9 mouse cellular contexts compared by ENCODE assay signal in the genomic region with DNA sequence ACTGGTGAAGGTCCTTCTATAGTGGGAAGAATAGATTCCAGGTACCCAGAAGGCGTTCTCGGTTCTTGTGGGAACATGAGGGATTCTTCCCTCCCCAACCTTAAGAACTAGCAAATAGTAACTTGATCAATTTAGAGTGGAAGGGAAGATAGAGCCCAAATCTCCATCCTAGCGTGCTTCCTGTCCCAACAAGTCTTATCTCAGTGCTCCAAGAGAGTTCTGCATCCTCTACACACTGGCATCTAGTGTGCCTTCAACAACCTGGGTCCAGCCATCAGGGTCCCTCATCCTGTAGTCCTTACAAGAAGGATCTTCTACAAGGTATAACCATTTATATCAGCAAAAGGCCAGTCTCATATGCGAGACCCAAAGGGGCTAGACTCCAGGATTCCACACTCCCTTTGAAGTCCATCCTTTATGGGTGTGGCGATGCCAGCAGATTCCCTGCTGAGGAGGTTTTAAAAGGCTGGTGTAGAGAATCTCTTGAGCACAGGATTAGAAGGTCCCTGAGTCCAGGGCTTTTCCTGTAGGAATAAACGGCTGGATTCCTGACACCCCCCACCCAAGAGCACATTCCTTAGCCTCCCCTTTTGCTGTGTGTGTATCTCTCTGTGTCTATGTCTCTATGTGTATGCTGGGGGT. TPM values are rescaled to one million over a fixed set of nuclear protein-coding genes. Genes with fewer than 3 reads are reported as not detected.
A peak's percentile ranks its signal among the peaks of the same experiment; 100 is the strongest.
DNase-seq lines count a peak whose midpoint lies in the region; ATAC-seq lines count a peak whose summit lies in the region.
"Had no signal": no experiment of that assay in that cellular context is flagged by ENCODE, and none has a peak within 500 bp of the region (broad histone marks: within the 10 kb centered on the region; RNA-seq: fewer than 3 reads in every experiment).

No protein-coding gene starts in this region.

- no peaks in the 10 kb centered on the region for H3K9me3 ChIP-seq in heart, embryonic 16.5 days (replicated peaks; ENCODE audit: control insufficient read depth, low read length)
- H3K9me3 ChIP-seq in hindbrain, embryonic 14.5 days (ENCODE audit: control insufficient read depth, low read length): no peaks in the 10 kb centered on the region
- no peaks in the 10 kb centered on the region for H3K9me3 ChIP-seq in midbrain, embryonic 16.5 days (replicated peaks; ENCODE audit: control insufficient read depth, low read length, poor library complexity, severe bottlenecking)

- peak overlapping the region; percentile 98 for H3K4me2 ChIP-seq in heart, embryonic 16.5 days (ENCODE audit: low read depth, low read length)
- H3K4me2 ChIP-seq in hindbrain, embryonic 14.5 days (replicated peaks): peak overlapping the region; percentile 60
- peak overlapping the region; percentile 70 for H3K4me2 ChIP-seq in midbrain, embryonic 16.5 days (ENCODE audit: low read length)

- peaks cover 7% of the 10 kb centered on the region; the same call in 1 of the 2 replicates for H3K36me3 ChIP-seq in heart, embryonic 16.5 days (ENCODE audit: control insufficient read depth, insufficient read depth)
- peaks cover 19% of the 10 kb centered on the region for H3K36me3 ChIP-seq in hindbrain, embryonic 14.5 days (replicated peaks; ENCODE audit: control insufficient read depth, insufficient read depth)
- H3K36me3 ChIP-seq in midbrain, embryonic 16.5 days (ENCODE audit: control insufficient read depth, insufficient read depth, low read length): peaks cover 3% of the 10 kb centered on the region; the same call in 1 of the 2 replicates

- peak overlapping the region; percentile 82 for H3K9ac ChIP-seq in heart, embryonic 16.5 days (ENCODE audit: low read length)
- H3K9ac ChIP-seq in hindbrain, embryonic 14.5 days: peak overlapping the region; percentile 74
- H3K9ac ChIP-seq in midbrain, embryonic 16.5 days (ENCODE audit: low read depth, low read length): peak overlapping the region; percentile 87

- no peak for DNase-seq in heart, adult 18-20 months
- peak; percentile 32 for DNase-seq in brain, adult 2 months (ENCODE audit: low read depth, low spot score)
- DNase-seq in hindbrain, embryonic 14.5 days (ENCODE audit: low spot score): no peak
- no peak for DNase-seq in ovary, postnatal 14 days (ENCODE audit: low spot score)
- DNase-seq in gastrocnemius, adult 8-10 months (ENCODE audit: low spot score in 2 of 2): no peak

- no peak for ATAC-seq in heart, embryonic 16.5 days (replicated peaks; ENCODE audit: extremely low read depth, insufficient read depth, low FRiP score)
- no peak for ATAC-seq in hindbrain, embryonic 14.5 days (ENCODE audit: low FRiP score)
- ATAC-seq in midbrain, embryonic 16.5 days: no peak
- ATAC-seq in megakaryocyte, adult 5-6 weeks (ENCODE audit: poor library complexity, severe bottlenecking): no peak

- 42% methylated on average over 6 of the region's 6 CpGs for WGBS in heart, embryonic 16.5 days
- WGBS in hindbrain, embryonic 14.5 days: 51% methylated on average over 6 of the region's 6 CpGs
- WGBS in midbrain, embryonic 16.5 days: 44% methylated on average over 6 of the region's 6 CpGs

- peak overlapping the region; percentile 73 for H3K4me3 ChIP-seq in heart, embryonic 16.5 days (ENCODE audit: low read length)
- H3K4me3 ChIP-seq in hindbrain, embryonic 14.5 days (replicated peaks; ENCODE audit: low read length): peak overlapping the region; percentile 48
- peak overlapping the region; percentile 55 for H3K4me3 ChIP-seq in midbrain, embryonic 16.5 days (ENCODE audit: low read depth, low read length)

- peaks cover 32% of the 10 kb centered on the region for H3K4me1 ChIP-seq in heart, embryonic 16.5 days (ENCODE audit: control insufficient read depth, insufficient read depth, low read length)
- H3K4me1 ChIP-seq in hindbrain, embryonic 14.5 days (replicated peaks; ENCODE audit: control insufficient read depth, insufficient read depth, low read length): peaks cover 43% of the 10 kb centered on the region
- H3K4me1 ChIP-seq in midbrain, embryonic 16.5 days (ENCODE audit: control insufficient read depth, insufficient read depth, low read length): peaks cover 38% of the 10 kb centered on the region

- H3K27me3 ChIP-seq in heart, embryonic 16.5 days (ENCODE audit: control insufficient read depth, insufficient read depth, low read length): no peaks in the 10 kb centered on the region
- H3K27me3 ChIP-seq in hindbrain, embryonic 14.5 days (ENCODE audit: control insufficient read depth, insufficient read depth, low read length): no peaks in the 10 kb centered on the region
- H3K27me3 ChIP-seq in midbrain, embryonic 16.5 days (ENCODE audit: control insufficient read depth, insufficient read depth, low read depth, low read length): no peaks in the 10 kb centered on the region
- H3K27me3 ChIP-seq: Patski had no signal

- H3K27ac ChIP-seq in heart, embryonic 16.5 days (ENCODE audit: low read length): peak overlapping the region; percentile 90
- peak overlapping the region; percentile 76 for H3K27ac ChIP-seq in hindbrain, embryonic 14.5 days
- peak overlapping the region; percentile 84 for H3K27ac ChIP-seq in midbrain, embryonic 16.5 days (ENCODE audit: low read length)

RNA-seq across cellular contexts. Expression of a gene that starts 8.7 kb away (rescaled TPM):
- 39.8 and 44.3 TPM in 2 replicates for polyA plus RNA-seq in heart, embryonic 16.5 days (2015; fragmentation: Nextera tagmentation; extraction: Ambion mirVana)
- 10 to 100 TPM; 23.1 to 23.3 TPM for total RNA-seq in heart, adult 18-20 months (2021)
- 44.9 and 51.4 TPM in 2 replicates for polyA plus RNA-seq in hindbrain, embryonic 14.5 days (2014; fragmentation: Nextera tagmentation; extraction: Ambion mirVana)
- 65.2 and 69.3 TPM in 2 replicates for polyA plus RNA-seq in midbrain, embryonic 16.5 days (2015; fragmentation: Nextera tagmentation; extraction: Ambion mirVana)
- 10 to 100 TPM; 13.8 to 21.0 (median 16.3) TPM for total RNA-seq in gastrocnemius, adult 8-10 months (2022)
- 26.7 and 29.4 TPM in 2 replicates for total RNA-seq in megakaryocyte, adult 5-6 weeks (2015)
- total RNA-seq in megakaryocyte, adult 5-6 weeks (2017): 10.9 and 12.8 TPM in 2 replicates

RNA-seq across cellular contexts. Expression of a gene that starts 9.7 kb away (rescaled TPM):
- polyA plus RNA-seq in heart, embryonic 16.5 days (2015; fragmentation: Nextera tagmentation; extraction: Ambion mirVana): 103 and 110 TPM in 2 replicates
- total RNA-seq in heart, adult 18-20 months (2021): 1 to 10 TPM; 4.7 to 5.5 TPM
- 52.8 and 57.2 TPM in 2 replicates for polyA plus RNA-seq in hindbrain, embryonic 14.5 days (2014; fragmentation: Nextera tagmentation; extraction: Ambion mirVana)
- 72.6 and 81.0 TPM in 2 replicates for polyA plus RNA-seq in midbrain, embryonic 16.5 days (2015; fragmentation: Nextera tagmentation; extraction: Ambion mirVana)
- total RNA-seq in gastrocnemius, adult 8-10 months (2022): 1 to 10 TPM; 1.3 to 2.7 (median 2.2) TPM
- total RNA-seq in megakaryocyte, adult 5-6 weeks (2015): 0.16 and 0.33 TPM in 2 replicates
- total RNA-seq in megakaryocyte, adult 5-6 weeks (2017): 1.0 and 1.3 TPM in 2 replicates

RNA-seq across cellular contexts. Expression of a gene that starts 15.4 kb away (rescaled TPM):
- not detected in 2 replicates for polyA plus RNA-seq in heart, embryonic 16.5 days (2015; fragmentation: Nextera tagmentation; extraction: Ambion mirVana)
- total RNA-seq in heart, adult 18-20 months (2021): not detected
- not detected in 2 replicates for polyA plus RNA-seq in hindbrain, embryonic 14.5 days (2014; fragmentation: Nextera tagmentation; extraction: Ambion mirVana)
- not detected in 2 replicates for polyA plus RNA-seq in midbrain, embryonic 16.5 days (2015; fragmentation: Nextera tagmentation; extraction: Ambion mirVana)
- total RNA-seq in gastrocnemius, adult 8-10 months (2022): not detected
- not detected in 2 replicates for total RNA-seq in megakaryocyte, adult 5-6 weeks (2015)
- total RNA-seq in megakaryocyte, adult 5-6 weeks (2017): not detected in 2 replicates
- polyA plus RNA-seq: Patski had no signal

RNA-seq across cellular contexts. Expression of a gene that starts 23.4 kb away (rescaled TPM):
- polyA plus RNA-seq in heart, embryonic 16.5 days (2015; fragmentation: Nextera tagmentation; extraction: Ambion mirVana): 0.45 and 0.71 TPM in 2 replicates
- total RNA-seq in heart, adult 18-20 months (2021): not detected
- polyA plus RNA-seq in hindbrain, embryonic 14.5 days (2014; fragmentation: Nextera tagmentation; extraction: Ambion mirVana): 1.6 TPM in 2 replicates
- polyA plus RNA-seq in midbrain, embryonic 16.5 days (2015; fragmentation: Nextera tagmentation; extraction: Ambion mirVana): 1.7 and 2.6 TPM in 2 replicates
- not detected for total RNA-seq in gastrocnemius, adult 8-10 months (2022)
- not detected in 2 replicates for total RNA-seq in megakaryocyte, adult 5-6 weeks (2015)
- 0.15 and 0.28 TPM in 2 replicates for total RNA-seq in megakaryocyte, adult 5-6 weeks (2017)
- polyA plus RNA-seq: Patski had no signal

RNA-seq across cellular contexts. Expression of a gene that starts 27.9 kb away (rescaled TPM):
- 67.1 and 77.7 TPM in 2 replicates for polyA plus RNA-seq in heart, embryonic 16.5 days (2015; fragmentation: Nextera tagmentation; extraction: Ambion mirVana)
- total RNA-seq in heart, adult 18-20 months (2021): 100 to 1,000 TPM; 334 to 339 TPM
- polyA plus RNA-seq in hindbrain, embryonic 14.5 days (2014; fragmentation: Nextera tagmentation; extraction: Ambion mirVana): 18.9 and 19.4 TPM in 2 replicates
- polyA plus RNA-seq in midbrain, embryonic 16.5 days (2015; fragmentation: Nextera tagmentation; extraction: Ambion mirVana): 18.6 and 19.3 TPM in 2 replicates
- total RNA-seq in gastrocnemius, adult 8-10 months (2022): 100 to 1,000 TPM; 112 to 139 (median 128) TPM
- total RNA-seq in megakaryocyte, adult 5-6 weeks (2015): 0.13 and 0.73 TPM in 2 replicates
- total RNA-seq in megakaryocyte, adult 5-6 weeks (2017): 0.33 and 0.37 TPM in 2 replicates
